Mouse (Mus musculus) bone marrow, adult 2 months (tissue): ENCODE results near the gene Defb25.

Experiments
- CTCF ChIP-seq: fragments of 200-500 bp; IDR thresholded peaks from 2 replicates; pipeline ENCODE4 v1.5.1; 2011; ENCODE audit warnings: low read length, control low read depth; ENCODE audit not compliant: control insufficient read depth, insufficient read depth
- POLR2A ChIP-seq: fragments of 200-500 bp; IDR thresholded peaks from 2 replicates; pipeline ENCODE4 v1.6.1; 2011; ENCODE audit warnings: low read depth, mild to moderate bottlenecking, control low read depth, low read length, borderline replicate concordance; ENCODE audit not compliant: control insufficient read depth

DNA sequence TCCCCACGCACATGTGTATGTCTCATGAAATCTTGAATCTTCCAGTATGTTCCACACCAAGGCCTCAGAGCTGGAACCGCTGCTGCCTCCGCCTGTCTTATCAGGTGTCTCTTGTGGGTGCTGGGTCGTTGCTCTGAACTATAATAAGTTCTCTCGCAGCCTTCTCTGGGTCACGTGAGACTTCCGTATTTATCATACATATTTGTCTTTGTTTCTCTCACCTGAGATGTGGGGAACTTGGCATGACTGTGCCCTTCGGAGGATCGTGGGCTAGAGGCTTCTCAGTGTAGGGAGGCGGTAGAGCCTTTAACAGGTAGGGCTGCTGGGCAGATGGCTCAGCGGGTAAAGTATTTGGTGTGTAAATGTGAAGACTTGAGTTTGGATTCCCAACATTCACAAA lies 42.2 kb downstream of the Defb25 start:
- TF ChIP-seq CTCF (no peak), POLR2A (no peak)
